Mouse (Mus musculus): ENCODE results near the gene Spns1. TPM values are rescaled to one million over a fixed set of nuclear protein-coding genes. Genes with fewer than 3 reads are reported as not detected.
A peak's percentile ranks its signal among the peaks of the same experiment; 100 is the strongest.

Spns1 gene
- polyA plus RNA-seq, 1 experiment = 52.3 TPM

GRCm38 (mm10) chr7:126340896-126341295, 36.4 kb downstream of the Spns1 start:
- H3K27me3 ChIP-seq (ENCODE audit: control insufficient read depth, insufficient read depth, low read length, poor library complexity, severe bottlenecking) = no peaks in the 10 kb centered on the region

GRCm38 (mm10) chr7:126340206-126340618, 37.0 kb downstream of the Spns1 start:
- no peak overlapping the region for H3K9ac ChIP-seq (ENCODE audit: low read depth, poor library complexity, severe bottlenecking)
- TF ChIP-seq EP300 (IDR thresholded peaks at IDR 0.05; ENCODE audit: insufficient read depth, low read depth, low read length) (no peak), POLR2A (IDR thresholded peaks at IDR 0.05; ENCODE audit: insufficient read depth, low read length) (no peak), CTCF (IDR thresholded peaks at IDR 0.05; ENCODE audit: low read depth, low read length) (no peak)
- H3K4me1 ChIP-seq (ENCODE audit: control insufficient read depth, insufficient read depth, low read length) = peaks cover 9% of the 10 kb centered on the region
- H3K27me3 ChIP-seq (ENCODE audit: control insufficient read depth, insufficient read depth, low read length, poor library complexity, severe bottlenecking) = no peaks in the 10 kb centered on the region
- no peak overlapping the region for H3K4me3 ChIP-seq (ENCODE audit: low read depth, low read length)
- H3K36me3 ChIP-seq (ENCODE audit: control insufficient read depth, insufficient read depth, low read length, poor library complexity, severe bottlenecking) = no peaks in the 10 kb centered on the region
- H3K9me3 ChIP-seq (replicated peaks; ENCODE audit: control insufficient read depth, insufficient read depth, low read length, poor library complexity, severe bottlenecking) = no peaks in the 10 kb centered on the region
- no peak overlapping the region for H3K27ac ChIP-seq (ENCODE audit: insufficient read depth, low read length)

More at GRCm38 (mm10) chr7:126340896-126341295, 36.4 kb downstream of the Spns1 start:
- no peak for TF ChIP-seq POLR2A (IDR thresholded peaks at IDR 0.05; ENCODE audit: insufficient read depth, low read length)
- no peak for TF ChIP-seq CTCF (IDR thresholded peaks at IDR 0.05; ENCODE audit: low read depth, low read length)
- TF ChIP-seq EP300 (IDR thresholded peaks at IDR 0.05; ENCODE audit: insufficient read depth, low read depth, low read length) = no peak
- no peaks in the 10 kb centered on the region for H3K9me3 ChIP-seq (replicated peaks; ENCODE audit: control insufficient read depth, insufficient read depth, low read length, poor library complexity, severe bottlenecking)
- H3K36me3 ChIP-seq (ENCODE audit: control insufficient read depth, insufficient read depth, low read length, poor library complexity, severe bottlenecking) = no peaks in the 10 kb centered on the region
- peaks cover 9% of the 10 kb centered on the region for H3K4me1 ChIP-seq (ENCODE audit: control insufficient read depth, insufficient read depth, low read length)
- H3K4me3 ChIP-seq (ENCODE audit: low read depth, low read length) = no peak overlapping the region
- H3K27ac ChIP-seq (ENCODE audit: insufficient read depth, low read length) = 0 out of 2 replicates have a peak overlapping the region, but pooled peaks have one; percentile 18
- no peak overlapping the region for H3K9ac ChIP-seq (ENCODE audit: low read depth, poor library complexity, severe bottlenecking)

- Histone ChIP-seq H3K4me1 (ENCODE audit: control insufficient read depth, insufficient read depth, low read length) (peaks cover 9% of the 10 kb centered on the region), H3K4me3 (ENCODE audit: low read depth, low read length) (no peak overlapping the region), H3K9me3 (replicated peaks; ENCODE audit: control insufficient read depth, insufficient read depth, low read length, poor library complexity, severe bottlenecking) (no peaks in the 10 kb centered on the region), H3K27me3 (ENCODE audit: control insufficient read depth, insufficient read depth, low read length, poor library complexity, severe bottlenecking) (no peaks in the 10 kb centered on the region), H3K27ac (ENCODE audit: insufficient read depth, low read length) (peak overlapping the region; percentile 27), H3K36me3 (ENCODE audit: control insufficient read depth, insufficient read depth, low read length, poor library complexity, severe bottlenecking) (no peaks in the 10 kb centered on the region), H3K9ac (ENCODE audit: low read depth, poor library complexity, severe bottlenecking) (no peak overlapping the region)
- TF ChIP-seq EP300 (IDR thresholded peaks at IDR 0.05; ENCODE audit: insufficient read depth, low read depth, low read length) (no peak), POLR2A (IDR thresholded peaks at IDR 0.05; ENCODE audit: insufficient read depth, low read length) (no peak), CTCF (IDR thresholded peaks at IDR 0.05; ENCODE audit: low read depth, low read length) (no peak)
These were observed 37.7 kb downstream of the Spns1 start for GRCm38 (mm10) chr7:126339521-126339971.

GRCm38 (mm10) chr7:126338906-126339305, 38.3 kb downstream of the Spns1 start:
- H3K27ac ChIP-seq (ENCODE audit: insufficient read depth, low read length) = peak overlapping the region; percentile 31
- TF ChIP-seq EP300 (IDR thresholded peaks at IDR 0.05; ENCODE audit: insufficient read depth, low read depth, low read length) (0 out of 2 replicates have a peak, but pooled peaks have one; percentile 38), CTCF (IDR thresholded peaks at IDR 0.05; ENCODE audit: low read depth, low read length) (no peak)
- H3K9me3 ChIP-seq (replicated peaks; ENCODE audit: control insufficient read depth, insufficient read depth, low read length, poor library complexity, severe bottlenecking) = no peaks in the 10 kb centered on the region
- no peak overlapping the region for H3K9ac ChIP-seq (ENCODE audit: low read depth, poor library complexity, severe bottlenecking)
- H3K4me1 ChIP-seq (ENCODE audit: control insufficient read depth, insufficient read depth, low read length) = peaks cover 8% of the 10 kb centered on the region
- no peaks in the 10 kb centered on the region for H3K27me3 ChIP-seq (ENCODE audit: control insufficient read depth, insufficient read depth, low read length, poor library complexity, severe bottlenecking)
- no peaks in the 10 kb centered on the region for H3K36me3 ChIP-seq (ENCODE audit: control insufficient read depth, insufficient read depth, low read length, poor library complexity, severe bottlenecking)
- H3K4me3 ChIP-seq (ENCODE audit: low read depth, low read length) = no peak overlapping the region

GRCm38 (mm10) chr7:126335556-126335955, 41.7 kb downstream of the Spns1 start:
- Histone ChIP-seq H3K27me3 (ENCODE audit: control insufficient read depth, insufficient read depth, low read length, poor library complexity, severe bottlenecking) (no peaks in the 10 kb centered on the region), H3K27ac (ENCODE audit: insufficient read depth, low read length) (no peak overlapping the region), H3K36me3 (ENCODE audit: control insufficient read depth, insufficient read depth, low read length, poor library complexity, severe bottlenecking) (no peaks in the 10 kb centered on the region), H3K9me3 (replicated peaks; ENCODE audit: control insufficient read depth, insufficient read depth, low read length, poor library complexity, severe bottlenecking) (no peaks in the 10 kb centered on the region), H3K4me1 (ENCODE audit: control insufficient read depth, insufficient read depth, low read length) (peaks cover 5% of the 10 kb centered on the region), H3K4me3 (ENCODE audit: low read depth, low read length) (no peak overlapping the region), H3K9ac (ENCODE audit: low read depth, poor library complexity, severe bottlenecking) (no peak overlapping the region)
- TF ChIP-seq CTCF (IDR thresholded peaks at IDR 0.05; ENCODE audit: low read depth, low read length) (peak; percentile 41), POLR2A (IDR thresholded peaks at IDR 0.05; ENCODE audit: insufficient read depth, low read length) (no peak), EP300 (IDR thresholded peaks at IDR 0.05; ENCODE audit: insufficient read depth, low read depth, low read length) (no peak)

- Histone ChIP-seq H3K27me3 (ENCODE audit: control insufficient read depth, insufficient read depth, low read length, poor library complexity, severe bottlenecking) (no peaks in the 10 kb centered on the region), H3K9ac (ENCODE audit: low read depth, poor library complexity, severe bottlenecking) (no peak overlapping the region)
- TF ChIP-seq CTCF (IDR thresholded peaks at IDR 0.05; ENCODE audit: low read depth, low read length) (no peak), EP300 (IDR thresholded peaks at IDR 0.05; ENCODE audit: insufficient read depth, low read depth, low read length) (no peak), POLR2A (IDR thresholded peaks at IDR 0.05; ENCODE audit: insufficient read depth, low read length) (no peak)
These were observed 44.6 kb downstream of the Spns1 start for GRCm38 (mm10) chr7:126332691-126333090.

More at GRCm38 (mm10) chr7:126332691-126333090, 44.6 kb downstream of the Spns1 start:
- Histone ChIP-seq H3K36me3 (ENCODE audit: control insufficient read depth, insufficient read depth, low read length, poor library complexity, severe bottlenecking) (no peaks in the 10 kb centered on the region), H3K9me3 (replicated peaks; ENCODE audit: control insufficient read depth, insufficient read depth, low read length, poor library complexity, severe bottlenecking) (no peaks in the 10 kb centered on the region), H3K27ac (ENCODE audit: insufficient read depth, low read length) (no peak overlapping the region), H3K4me1 (ENCODE audit: control insufficient read depth, insufficient read depth, low read length) (no peaks in the 10 kb centered on the region), H3K4me3 (ENCODE audit: low read depth, low read length) (no peak overlapping the region)
